Mouse (Mus musculus) limb, embryonic 12.5 days (tissue): ENCODE measurements around the gene Phlpp1. TPM values are rescaled to one million over a fixed set of nuclear protein-coding genes. Genes with fewer than 3 reads are reported as not detected.

ENCODE experiments used
- ATAC-seq: fragments of 200-750 bp; cut with Nextera tagmentation; 2 replicates; pipeline ENCODE4 v1.8.0; 2017; ENCODE audit warnings: low read depth, moderate TSS enrichment; ENCODE audit not compliant: insufficient number of reproducible peaks, insufficient read depth, low FRiP score, low TSS enrichment
- H3K27ac ChIP-seq: fragments of 300-500 bp; sonication (generic); 2 replicates; pipeline ENCODE4 v1.5.1; 2016; ENCODE audit warnings: mild to moderate bottlenecking, moderate library complexity
- H3K27me3 ChIP-seq: fragments of 300-500 bp; sonication (generic); 2 replicates; pipeline ENCODE4 v1.6.1; 2016; ENCODE audit warnings: mild to moderate bottlenecking, moderate library complexity
- H3K36me3 ChIP-seq: fragments of 300-500 bp; sonication (generic); 2 replicates; pipeline ENCODE4 v1.6.1; 2016; ENCODE audit warnings: mild to moderate bottlenecking, moderate library complexity
- H3K4me1 ChIP-seq: fragments of 300-500 bp; sonication (generic); replicated peaks from 2 replicates; pipeline ENCODE4 v1.6.1; 2016
- H3K4me2 ChIP-seq: fragments of 300-500 bp; sonication (generic); 2 replicates; pipeline ENCODE4 v1.6.1; 2016; ENCODE audit warnings: mild to moderate bottlenecking, moderate library complexity
- H3K4me3 ChIP-seq: fragments of 300-500 bp; sonication (generic); replicated peaks from 2 replicates; pipeline ENCODE4 v1.5.1; 2016; ENCODE audit warnings: mild to moderate bottlenecking
- H3K9ac ChIP-seq: fragments of 300-500 bp; sonication (generic); replicated peaks from 2 replicates; pipeline ENCODE4 v1.6.1; 2016; ENCODE audit warnings: mild to moderate bottlenecking, moderate library complexity
- H3K9me3 ChIP-seq: fragments of 300-500 bp; sonication (generic); 2 replicates; pipeline ENCODE4 v1.6.1; 2016; ENCODE audit warnings: mild to moderate bottlenecking, moderate library complexity
- WGBS: fragments of 180-500 bp; shearing (Covaris S2); methylation state at CpG from one replicate; pipeline ENCODE4 v1.1.7; 2016; 5-methylcytosine and 5-hydroxymethylcytosine counted together
- polyA plus RNA-seq: library from polyadenylated mRNA; unstranded; fragments of >200 nt; fragmentation: Nextera tagmentation; extraction: Ambion mirVana; gene quantifications from 2 replicates; pipeline ENCODE4 v1.2.1, GENCODE M21; 2016

Phlpp1 gene
- polyA plus RNA-seq, result 4.3 and 5.3 TPM in 2 replicates

DNA sequence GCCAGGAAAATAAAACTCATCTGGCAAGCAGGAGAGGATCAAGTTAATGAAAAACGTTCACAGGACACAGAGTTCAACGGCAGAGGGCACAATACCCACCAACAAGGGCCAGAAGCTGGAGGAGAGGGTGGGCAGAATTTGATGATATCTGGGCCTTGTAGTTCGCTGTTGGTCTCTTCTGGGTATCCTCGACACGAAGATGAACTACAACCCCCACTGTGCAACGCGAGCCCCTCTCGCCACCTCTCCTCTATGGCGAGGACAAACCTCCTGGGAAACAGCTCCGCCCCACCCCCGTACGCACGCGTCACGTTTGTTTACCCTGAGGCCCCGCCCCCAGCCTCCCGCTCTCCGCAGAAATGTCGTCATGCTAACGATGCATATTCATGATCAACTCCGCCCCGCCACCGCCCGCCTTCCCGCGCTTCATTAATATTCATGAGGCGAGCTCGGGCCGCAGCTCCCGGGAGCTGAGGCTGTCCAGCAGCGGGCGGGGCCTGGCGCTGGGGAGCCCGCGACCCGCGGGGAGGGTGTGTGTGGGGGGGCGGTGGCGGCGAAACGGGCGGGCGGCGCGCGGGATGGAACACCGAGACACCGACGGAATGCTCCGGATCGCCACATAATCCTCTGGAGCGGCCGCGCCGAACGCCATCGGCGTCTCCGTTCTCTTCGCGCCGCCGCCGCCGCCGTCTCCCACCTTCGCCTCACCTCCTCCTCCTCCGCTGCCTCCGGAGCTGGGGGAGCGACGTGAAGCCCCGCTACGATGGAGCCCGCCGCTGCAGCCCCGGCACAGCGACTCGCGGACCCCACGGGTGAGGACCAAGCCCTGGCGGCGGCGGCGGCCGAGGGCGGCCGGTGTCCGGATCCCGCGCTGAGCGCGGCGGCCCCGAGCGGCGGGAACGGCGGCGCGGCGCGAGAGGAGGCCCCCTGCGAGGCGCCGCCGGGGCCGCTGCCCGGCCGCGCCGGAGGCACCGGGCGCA, at the start of gene Phlpp1:
Gene Phlpp1, plus strand, starts transcription at position 512 of the 980 bp plus-strand sequence.
- H3K9ac ChIP-seq, result peak within 1 kb of the TSS; percentile 92
- no peaks in the 10 kb centered on the region for H3K27me3 ChIP-seq
- H3K9me3 ChIP-seq, result no peaks in the 10 kb centered on the region
- peak within 1 kb of the TSS; percentile 84 for H3K27ac ChIP-seq
- H3K4me2 ChIP-seq, result peak within 1 kb of the TSS; percentile 78
- peak within 1 kb of the TSS; percentile 81 for H3K4me3 ChIP-seq
- peaks cover 25% of the 10 kb centered on the region for H3K4me1 ChIP-seq
- ATAC-seq, result peak; percentile 100
- no peaks in the 10 kb centered on the region for H3K36me3 ChIP-seq
- WGBS, result under 1% methylated on average over 98 of the region's 113 CpGs

DNA sequence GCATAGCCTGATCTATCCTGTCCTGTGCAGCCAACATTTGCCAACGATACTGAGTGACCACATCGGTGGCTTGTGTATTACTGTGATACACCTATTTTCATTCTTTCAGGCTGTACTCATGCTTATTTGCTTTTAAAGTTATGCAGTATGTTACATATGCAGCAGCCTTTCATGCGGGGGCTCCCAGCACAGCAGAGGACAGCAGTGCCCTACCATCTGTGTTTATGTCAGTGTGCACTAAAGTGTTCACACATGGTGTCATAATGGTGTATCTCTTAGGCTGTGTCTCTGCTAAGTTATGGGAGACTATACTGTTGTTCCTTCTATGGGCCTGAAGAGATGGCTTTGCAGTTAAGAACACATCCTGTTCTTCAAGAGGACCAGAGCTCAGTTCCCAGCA, 45.0 kb upstream of the Phlpp1 start:
- ATAC-seq, result no peak
- H3K9me3 ChIP-seq, result no peaks in the 10 kb centered on the region

DNA sequence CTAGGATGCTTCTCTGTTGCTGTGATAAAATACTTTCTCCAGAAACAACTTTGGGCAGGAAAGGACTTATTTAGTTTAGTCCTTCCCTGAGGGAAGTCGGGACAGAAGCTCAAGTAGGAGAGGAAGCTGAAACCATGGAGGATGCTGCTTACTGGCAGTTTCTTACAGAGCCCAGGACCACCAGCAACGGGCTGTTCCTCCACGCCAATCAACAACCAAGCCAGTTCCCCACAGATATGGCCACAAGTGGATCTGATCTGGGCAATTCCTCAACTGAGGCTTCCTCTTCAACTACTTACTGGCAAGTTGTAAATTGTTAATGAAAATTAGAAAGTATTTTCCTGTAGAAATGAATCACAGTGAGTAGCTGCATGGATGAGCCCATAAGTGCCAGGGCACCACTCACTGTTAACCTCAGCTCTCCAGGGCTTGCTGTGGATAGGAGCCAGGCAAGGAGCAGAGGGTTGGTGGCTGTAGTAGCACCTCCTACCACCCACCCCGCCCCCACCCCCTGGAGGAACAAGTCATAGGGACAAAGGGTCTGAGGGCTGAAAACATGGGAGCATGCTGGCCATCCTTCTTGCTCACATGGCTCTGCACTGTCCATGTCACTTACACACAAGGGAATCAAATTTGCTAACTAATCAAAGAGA, 39.7 kb upstream of the Phlpp1 start:
- Histone ChIP-seq H3K36me3 (no peaks in the 10 kb centered on the region), H3K4me1 (0 out of 2 replicates have a peak, but pooled peaks cover 2% of the 10 kb centered on the region), H3K27ac (no peak overlapping the region), H3K9me3 (no peaks in the 10 kb centered on the region), H3K27me3 (no peaks in the 10 kb centered on the region), H3K4me3 (no peak overlapping the region), H3K9ac (no peak overlapping the region), H3K4me2 (no peak overlapping the region)
- WGBS, result 72% methylated on average over 4 of the region's 4 CpGs
- ATAC-seq, result peak; percentile 31; the same call in 1 of the 2 replicates

More for the DNA sequence above, 45.0 kb upstream of the Phlpp1 start:
- Histone ChIP-seq H3K9ac (no peak overlapping the region), H3K27me3 (no peaks in the 10 kb centered on the region), H3K4me3 (no peak overlapping the region), H3K36me3 (no peaks in the 10 kb centered on the region), H3K27ac (no peak overlapping the region), H3K4me2 (no peak overlapping the region), H3K4me1 (no peaks in the 10 kb centered on the region)
- 89% methylated on average over 3 of the region's 3 CpGs for WGBS

DNA sequence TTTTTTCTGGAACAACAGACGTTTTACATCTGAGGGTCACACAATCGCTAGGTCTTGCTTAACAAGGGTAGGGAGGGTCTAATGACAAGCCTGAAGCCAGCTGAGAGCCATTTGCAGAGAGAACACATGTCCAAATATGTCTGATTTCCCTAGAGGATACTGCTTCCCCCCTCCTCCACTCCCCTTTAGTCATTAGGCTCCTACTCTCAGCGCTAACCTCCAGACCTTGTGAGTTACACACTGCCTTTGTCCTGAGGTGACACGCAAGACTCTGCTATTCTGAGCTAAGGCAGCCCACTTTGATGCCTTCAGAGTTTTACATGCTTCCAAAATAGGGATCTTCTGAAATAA, 39.2 kb upstream of the Phlpp1 start:
- Histone ChIP-seq H3K9me3 (no peaks in the 10 kb centered on the region), H3K36me3 (no peaks in the 10 kb centered on the region), H3K9ac (no peak overlapping the region), H3K4me3 (no peak overlapping the region), H3K27ac (no peak overlapping the region), H3K27me3 (no peaks in the 10 kb centered on the region), H3K4me1 (0 out of 2 replicates have a peak, but pooled peaks cover 2% of the 10 kb centered on the region), H3K4me2 (no peak overlapping the region)
- 43% methylated on average over 4 of the region's 4 CpGs for WGBS
- ATAC-seq, result no peak

DNA sequence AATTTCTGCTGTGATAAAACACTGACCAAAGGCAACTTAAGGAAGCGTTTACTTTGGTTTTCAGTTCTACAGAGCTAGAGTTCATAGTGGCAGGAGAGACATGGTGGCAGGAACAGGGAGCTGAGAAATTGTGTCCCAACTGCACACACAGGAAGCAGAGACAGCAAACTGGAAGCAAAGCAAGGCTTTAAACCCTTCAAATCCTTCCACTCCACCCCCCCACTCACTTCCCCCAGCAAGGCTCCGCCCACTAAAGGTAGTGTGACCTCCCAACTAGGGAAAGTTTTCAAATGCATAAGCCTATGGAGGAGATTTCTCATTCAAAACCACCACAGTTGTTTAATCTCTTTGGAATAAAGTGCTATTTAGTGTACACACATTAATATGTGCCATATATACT, 32.9 kb upstream of the Phlpp1 start:
- no peaks in the 10 kb centered on the region for H3K9me3 ChIP-seq
- H3K27ac ChIP-seq, result no peak overlapping the region
- no peak overlapping the region for H3K4me2 ChIP-seq
- no peaks in the 10 kb centered on the region for H3K27me3 ChIP-seq
- 90% methylated on average over 2 of the region's 2 CpGs for WGBS
- no peak overlapping the region for H3K9ac ChIP-seq
- no peaks in the 10 kb centered on the region for H3K36me3 ChIP-seq
- no peaks in the 10 kb centered on the region for H3K4me1 ChIP-seq
- no peak overlapping the region for H3K4me3 ChIP-seq
- ATAC-seq, result no peak

DNA sequence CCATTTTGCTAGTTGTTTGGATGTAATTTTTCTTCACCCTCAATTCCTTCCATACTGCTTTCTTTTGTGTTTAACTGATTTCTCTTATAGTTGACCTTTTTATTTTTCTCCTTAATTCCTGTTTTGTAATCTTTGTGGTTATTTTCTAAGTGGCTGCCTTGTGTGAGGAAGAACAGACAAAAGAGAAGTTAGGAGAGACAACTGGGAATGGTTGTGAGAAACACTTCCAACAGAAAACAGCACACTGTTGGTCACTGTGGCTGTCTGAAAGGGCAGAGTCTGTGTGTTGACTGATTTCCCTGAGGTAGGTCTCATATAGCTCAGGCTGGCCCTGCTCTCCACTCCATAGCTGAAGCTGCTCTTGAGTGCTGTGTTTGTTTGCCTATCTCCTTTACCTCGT, 32.4 kb upstream of the Phlpp1 start:
- no peak overlapping the region for H3K9ac ChIP-seq
- ATAC-seq, result no peak
- H3K36me3 ChIP-seq, result no peaks in the 10 kb centered on the region
- no peak overlapping the region for H3K4me3 ChIP-seq
- no peaks in the 10 kb centered on the region for H3K27me3 ChIP-seq
- no peak overlapping the region for H3K27ac ChIP-seq
- WGBS, result 82% methylated on average over 1 of the region's 1 CpGs
- H3K4me1 ChIP-seq, result no peaks in the 10 kb centered on the region
- H3K9me3 ChIP-seq, result no peaks in the 10 kb centered on the region
- no peak overlapping the region for H3K4me2 ChIP-seq

DNA sequence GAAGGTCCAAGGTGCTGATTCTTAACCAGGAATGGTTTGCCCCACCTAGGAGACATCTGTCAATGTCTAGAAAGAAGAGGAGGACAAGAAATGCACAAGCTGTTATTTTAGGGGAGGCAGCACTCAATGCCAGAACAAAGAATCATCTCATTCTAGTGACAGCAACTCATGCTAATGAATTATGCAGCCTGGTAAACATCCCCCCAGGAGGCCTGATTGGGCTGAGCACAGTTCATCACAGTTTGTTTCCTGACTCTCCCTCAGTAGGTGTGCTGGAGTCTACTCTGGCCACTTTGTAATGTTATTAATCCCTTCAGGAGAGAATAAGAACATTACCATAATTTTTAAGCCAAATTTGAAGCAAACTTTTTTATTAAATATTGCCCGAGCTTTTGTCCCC, 29.5 kb upstream of the Phlpp1 start:
- Histone ChIP-seq H3K4me1 (no peaks in the 10 kb centered on the region), H3K27me3 (no peaks in the 10 kb centered on the region), H3K36me3 (no peaks in the 10 kb centered on the region), H3K9ac (no peak overlapping the region), H3K9me3 (no peaks in the 10 kb centered on the region), H3K27ac (no peak overlapping the region), H3K4me3 (no peak overlapping the region), H3K4me2 (no peak overlapping the region)
- ATAC-seq, result no peak
- WGBS, result 90% methylated on average over 1 of the region's 1 CpGs

DNA sequence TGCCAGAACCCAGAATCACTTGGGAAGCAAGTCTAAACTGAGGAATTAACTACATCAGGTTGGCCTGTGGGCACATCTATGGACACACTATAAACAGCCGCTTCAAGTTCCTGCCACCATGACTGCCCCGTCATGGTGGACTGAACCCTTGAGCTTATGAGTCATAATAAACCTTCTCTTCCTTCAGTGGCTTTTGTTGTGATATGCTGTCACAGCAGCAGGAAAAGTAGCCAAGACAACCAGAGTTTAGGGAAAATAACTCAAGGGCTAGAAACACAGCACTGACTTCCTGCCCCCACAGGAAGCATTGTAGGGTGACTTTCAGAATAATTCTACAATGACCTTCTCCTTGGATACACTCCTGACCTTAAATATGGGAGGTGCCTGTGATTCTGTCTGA, 27.0 kb upstream of the Phlpp1 start:
- Histone ChIP-seq H3K4me1 (no peaks in the 10 kb centered on the region), H3K4me3 (no peak overlapping the region), H3K36me3 (no peaks in the 10 kb centered on the region), H3K27ac (no peak overlapping the region), H3K4me2 (no peak overlapping the region), H3K9me3 (no peaks in the 10 kb centered on the region), H3K9ac (no peak overlapping the region), H3K27me3 (no peaks in the 10 kb centered on the region)
- WGBS, result 96% methylated on average over 2 of the region's 2 CpGs
- no peak for ATAC-seq

DNA sequence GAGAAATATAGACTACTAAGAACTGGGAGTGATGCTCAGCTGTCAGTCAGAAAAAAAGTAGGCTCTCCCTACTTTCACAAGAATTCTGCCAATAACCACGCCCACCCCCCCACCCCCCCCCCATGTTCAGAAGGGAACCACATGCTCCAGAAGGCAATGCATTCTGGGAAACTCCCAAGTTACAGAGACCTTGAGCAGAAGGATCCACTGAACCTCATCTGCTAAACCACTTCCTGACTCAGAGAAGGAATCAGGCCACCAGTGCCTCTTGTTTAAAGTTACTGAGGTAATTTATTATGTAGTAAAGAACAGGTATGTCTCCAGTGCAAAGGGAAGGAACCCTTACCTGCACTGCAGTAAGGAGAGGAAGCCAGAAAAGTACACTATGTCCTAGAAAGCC, 26.5 kb upstream of the Phlpp1 start:
- no peak overlapping the region for H3K27ac ChIP-seq
- H3K4me2 ChIP-seq, result no peak overlapping the region
- ATAC-seq, result no peak
- no peaks in the 10 kb centered on the region for H3K27me3 ChIP-seq
- H3K9me3 ChIP-seq, result no peaks in the 10 kb centered on the region
- no peaks in the 10 kb centered on the region for H3K36me3 ChIP-seq
- 31% methylated on average over 1 of the region's 1 CpGs for WGBS
- H3K4me1 ChIP-seq, result no peaks in the 10 kb centered on the region
- no peak overlapping the region for H3K4me3 ChIP-seq
- no peak overlapping the region for H3K9ac ChIP-seq

DNA sequence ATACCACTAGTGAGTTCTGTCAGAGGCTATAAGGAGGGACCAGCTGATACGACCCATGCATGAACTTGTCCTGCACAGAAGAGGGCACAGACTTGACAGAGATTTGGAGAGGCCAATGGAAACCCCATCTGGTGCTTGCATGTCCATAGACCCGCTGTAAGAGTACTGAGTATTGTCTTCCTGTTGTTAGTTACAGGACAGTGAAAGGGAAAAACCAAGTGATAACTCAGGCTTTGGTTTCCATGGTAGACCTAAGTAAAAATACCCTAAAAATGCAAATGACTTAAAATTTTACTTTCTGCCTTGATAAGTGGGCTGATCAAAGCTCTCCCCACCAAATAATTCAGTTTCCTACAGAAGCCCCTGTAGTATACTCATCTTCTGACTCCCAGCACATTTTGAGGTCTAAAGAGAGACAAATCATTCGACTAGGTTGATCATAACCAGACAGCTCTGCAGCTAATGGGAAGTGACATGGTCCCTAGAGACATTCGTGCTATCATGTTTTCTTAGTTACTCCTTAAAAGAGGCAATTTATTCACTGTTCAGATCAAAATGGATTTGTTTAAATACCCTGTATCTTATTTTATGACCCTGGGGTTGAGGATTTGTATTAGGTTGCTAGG, 25.9 kb upstream of the Phlpp1 start:
- no peaks in the 10 kb centered on the region for H3K9me3 ChIP-seq
- no peaks in the 10 kb centered on the region for H3K36me3 ChIP-seq
- H3K9ac ChIP-seq, result no peak overlapping the region
- no peak for ATAC-seq
- H3K27me3 ChIP-seq, result no peaks in the 10 kb centered on the region
- no peaks in the 10 kb centered on the region for H3K4me1 ChIP-seq
- H3K4me3 ChIP-seq, result no peak overlapping the region
- no peak overlapping the region for H3K27ac ChIP-seq
- H3K4me2 ChIP-seq, result no peak overlapping the region
- 77% methylated on average over 4 of the region's 4 CpGs for WGBS
